Mouse (Mus musculus) testis, adult 2 months (tissue): Measurements from ENCODE around the gene Ppil3. TPM values are rescaled to one million over a fixed set of nuclear protein-coding genes. Genes with fewer than 3 reads are reported as not detected.

Experiments used
- H3K27ac ChIP-seq: fragments of 200-500 bp; 2 replicates; pipeline ENCODE4 v1.5.1; 2012; ENCODE audit warnings: low read depth, low read length; ENCODE audit not compliant: control insufficient read depth, insufficient read depth
- H3K27me3 ChIP-seq: fragments of 200-500 bp; 2 replicates; pipeline ENCODE4 v1.6.1; 2012; ENCODE audit warnings: mild to moderate bottlenecking, low read length, moderate library complexity; ENCODE audit not compliant: control insufficient read depth, insufficient read depth
- H3K36me3 ChIP-seq: fragments of 200-500 bp; 2 replicates; pipeline ENCODE4 v1.6.1; 2012; ENCODE audit warnings: mild to moderate bottlenecking, low read length; ENCODE audit not compliant: control insufficient read depth, insufficient read depth
- H3K4me1 ChIP-seq: fragments of 200-500 bp; 2 replicates; pipeline ENCODE4 v1.6.1; 2012; ENCODE audit warnings: low read length; ENCODE audit not compliant: control insufficient read depth, insufficient read depth
- H3K4me3 ChIP-seq: fragments of 200-500 bp; 2 replicates; pipeline ENCODE4 v1.5.1; 2012; ENCODE audit warnings: low read depth, mild to moderate bottlenecking, low read length, moderate library complexity, mixed read lengths; ENCODE audit not compliant: control insufficient read depth
- CTCF ChIP-seq: fragments of 200-500 bp; IDR thresholded peaks from 2 replicates; pipeline ENCODE4 v1.5.1; 2012; ENCODE audit warnings: low read depth, mild to moderate bottlenecking, inconsistent platforms, low read length, moderate library complexity; ENCODE audit not compliant: control insufficient read depth, insufficient read depth, insufficient replicate concordance
- POLR2A ChIP-seq: fragments of 200-500 bp; IDR thresholded peaks from 2 replicates; pipeline ENCODE4 v1.6.1; 2012; ENCODE audit warnings: low read depth, mild to moderate bottlenecking, inconsistent platforms, low read length, moderate library complexity; ENCODE audit not compliant: control insufficient read depth
- polyA plus RNA-seq: library from polyadenylated mRNA; depleted of rRNA; stranded (reverse); fragments of >200 nt; gene quantifications from 2 replicates; pipeline ENCODE4 v1.2.3, GENCODE M21; 2012

Gene Ppil3
- polyA plus RNA-seq, 1 experiment = 14.8 TPM

- H3K27ac ChIP-seq = no peak overlapping the region
- no peak overlapping the region for H3K4me3 ChIP-seq
- no peak for TF ChIP-seq CTCF
- TF ChIP-seq POLR2A = no peak
- no peaks in the 10 kb centered on the region for H3K36me3 ChIP-seq
- H3K4me1 ChIP-seq = no peaks in the 10 kb centered on the region
- no peaks in the 10 kb centered on the region for H3K27me3 ChIP-seq
Observed at GRCm38 (mm10) chr1:58458175-58458574, 12.9 kb upstream of the Ppil3 start.

GRCm38 (mm10) chr1:58454316-58454715 is 9.0 kb upstream of the Ppil3 start:
- H3K27me3 ChIP-seq = no peaks in the 10 kb centered on the region
- H3K36me3 ChIP-seq = no peaks in the 10 kb centered on the region; the same call in 1 of the 2 replicates
- H3K4me3 ChIP-seq = no peak overlapping the region
- no peak overlapping the region for H3K27ac ChIP-seq
- TF ChIP-seq CTCF = no peak
- TF ChIP-seq POLR2A = no peak
- H3K4me1 ChIP-seq = no peaks in the 10 kb centered on the region

- Histone ChIP-seq H3K4me1 (peaks cover 3% of the 10 kb centered on the region), H3K27me3 (no peaks in the 10 kb centered on the region), H3K36me3 (no peaks in the 10 kb centered on the region; the same call in 1 of the 2 replicates)
Observed at GRCm38 (mm10) chr1:58448396-58448795, 3.1 kb upstream of the Ppil3 start.

GRCm38 (mm10) chr1:58447766-58448165 is 2.5 kb upstream of the Ppil3 start:
- H3K4me3 ChIP-seq = no peak overlapping the region
- no peaks in the 10 kb centered on the region for H3K27me3 ChIP-seq
- H3K27ac ChIP-seq = no peak overlapping the region
- no peaks in the 10 kb centered on the region; the same call in 1 of the 2 replicates for H3K36me3 ChIP-seq
- TF ChIP-seq POLR2A (no peak), CTCF (no peak)
- peaks cover 3% of the 10 kb centered on the region for H3K4me1 ChIP-seq

More at GRCm38 (mm10) chr1:58448396-58448795, 3.1 kb upstream of the Ppil3 start:
- H3K27ac ChIP-seq = no peak overlapping the region
- no peak for TF ChIP-seq CTCF
- TF ChIP-seq POLR2A = no peak
- H3K4me3 ChIP-seq = no peak overlapping the region

GRCm38 (mm10) chr1:58445861-58446260 is 575 bp upstream of the Ppil3 start:
- Histone ChIP-seq H3K4me3 (peak overlapping the region; percentile 94), H3K36me3 (no peaks in the 10 kb centered on the region), H3K4me1 (peaks cover 3% of the 10 kb centered on the region), H3K27me3 (no peaks in the 10 kb centered on the region), H3K27ac (peak overlapping the region; percentile 63)
- TF ChIP-seq POLR2A (no peak), CTCF (no peak)

GRCm38 (mm10) chr1:58444691-58445090 is 595 bp downstream of the Ppil3 start:
- Histone ChIP-seq H3K4me3 (peak overlapping the region; percentile 94), H3K27me3 (no peaks in the 10 kb centered on the region), H3K27ac (peak overlapping the region; percentile 91), H3K36me3 (no peaks in the 10 kb centered on the region), H3K4me1 (peaks cover 3% of the 10 kb centered on the region)
- TF ChIP-seq CTCF = no peak
- no peak for TF ChIP-seq POLR2A

- Histone ChIP-seq H3K4me1 (peaks cover 2% of the 10 kb centered on the region; the same call in 1 of the 2 replicates), H3K4me3 (peak overlapping the region; percentile 100), H3K27ac (peak overlapping the region; percentile 12; the same call in 1 of the 2 replicates), H3K27me3 (no peaks in the 10 kb centered on the region), H3K36me3 (peaks cover 1% of the 10 kb centered on the region)
- TF ChIP-seq POLR2A = no peak; the same call in 1 of the 2 replicates
- no peak for TF ChIP-seq CTCF
Observed at GRCm38 (mm10) chr1:58424551-58424950, 20.7 kb downstream of the Ppil3 start.

- Histone ChIP-seq H3K27me3 (no peaks in the 10 kb centered on the region), H3K27ac (peak within 1 kb of the TSS; percentile 99), H3K4me3 (peak within 1 kb of the TSS; percentile 100), H3K4me1 (peaks cover 2% of the 10 kb centered on the region; the same call in 1 of the 2 replicates), H3K36me3 (peaks cover 3% of the 10 kb centered on the region)
- TF ChIP-seq CTCF (no peak), POLR2A (peak; percentile 99)
Observed at GRCm38 (mm10) chr1:58423371-58424248, 21.7 kb downstream of the Ppil3 start, which contains the start of gene Clk1. Gene Clk1, minus strand, starts transcription at chr1:58424066.
